Mouse (Mus musculus): ENCODE measurements around the gene E2f2.
A peak's percentile ranks its signal among the peaks of the same experiment; 100 is the strongest.

DNA sequence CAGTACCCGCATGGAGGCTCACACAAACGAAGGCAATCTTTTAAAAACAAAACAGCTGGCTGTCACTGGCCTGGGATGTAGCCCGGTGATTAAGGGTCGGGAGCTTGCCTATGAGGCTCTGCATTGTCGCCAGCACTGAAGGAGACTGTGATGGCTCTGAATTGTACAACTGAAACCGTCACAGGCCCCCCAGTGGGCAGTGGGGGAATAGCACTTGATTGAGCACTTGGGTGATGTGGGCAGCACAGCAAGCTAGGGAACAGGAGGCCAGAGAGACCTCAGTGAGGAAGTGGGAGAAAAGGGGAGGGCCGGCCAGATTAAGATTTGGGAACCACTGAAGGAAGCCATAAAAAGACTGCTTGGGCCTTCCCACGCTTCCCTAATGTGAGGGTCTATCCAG is 67.4 kb downstream of the E2f2 start:
- TF ChIP-seq POLR2A (IDR thresholded peaks at IDR 0.05; ENCODE audit: borderline replicate concordance, insufficient read depth, low read length) (no peak), CTCF (IDR thresholded peaks at IDR 0.05; ENCODE audit: borderline replicate concordance, insufficient read depth, low read depth, low read length) (peak; percentile 81)

Measured in cerebellum, adult 2 months (tissue).